Mouse (Mus musculus): ENCODE measurements around the gene Agap1.

The Agap1 gene

DNA sequence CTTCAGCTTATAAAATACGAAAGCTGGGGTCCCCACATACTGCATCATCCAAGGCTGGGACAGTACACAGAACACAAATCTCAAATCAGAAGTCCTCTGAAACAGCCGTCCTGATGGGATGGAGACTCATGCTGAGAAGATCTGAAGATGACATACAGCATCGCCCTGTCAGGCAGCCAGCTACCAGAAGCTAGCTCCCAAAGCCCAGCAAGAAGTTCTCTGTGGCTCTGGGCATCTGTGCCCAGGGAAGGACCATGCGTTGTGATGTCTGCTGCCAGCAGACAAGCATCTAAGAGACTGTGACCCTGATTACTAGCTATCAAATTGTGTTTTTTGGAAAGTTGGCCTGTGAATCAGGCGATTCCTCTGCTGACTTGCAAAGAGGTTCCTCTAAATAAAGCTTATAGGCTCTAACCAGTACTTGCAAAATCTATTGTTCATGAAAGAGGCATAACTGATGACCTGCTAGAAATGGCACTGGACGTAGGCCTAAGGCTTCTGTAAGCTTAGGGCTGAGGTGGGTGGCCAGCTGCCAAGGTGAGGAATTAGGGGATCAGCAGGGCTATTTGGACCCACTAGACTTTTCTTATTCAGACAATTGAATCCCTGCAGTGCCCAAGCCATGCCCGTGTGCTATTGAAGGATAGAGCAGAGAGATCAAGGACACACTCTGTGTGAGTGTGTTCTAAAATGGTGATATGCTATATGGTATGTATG, 121.7 kb downstream of the Agap1 start:
- in situ Hi-C loops (cut with MboI, MseI), result no loop called here

DNA sequence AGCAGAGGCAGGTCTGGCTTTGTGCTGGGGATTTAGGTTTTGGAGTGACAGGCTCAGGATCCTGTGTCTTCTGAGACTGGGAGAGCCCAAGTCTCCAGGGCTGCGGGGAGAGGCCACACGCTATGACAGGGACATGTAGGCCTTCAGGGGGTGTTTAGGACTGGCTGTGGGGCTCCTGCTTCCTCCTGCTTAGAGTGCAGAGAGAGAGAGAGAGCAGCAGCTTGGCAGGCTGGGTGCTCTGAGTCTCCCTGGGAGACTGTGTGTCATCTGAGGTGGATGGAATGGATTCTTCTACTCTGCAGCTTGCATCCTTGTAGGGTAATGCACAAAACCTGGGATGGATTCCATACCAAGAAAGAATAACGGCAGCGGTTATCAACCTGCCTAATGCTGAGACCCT, 122.4 kb downstream of the Agap1 start:
- in situ Hi-C loops (cut with MboI, MseI), result no loop called here

DNA sequence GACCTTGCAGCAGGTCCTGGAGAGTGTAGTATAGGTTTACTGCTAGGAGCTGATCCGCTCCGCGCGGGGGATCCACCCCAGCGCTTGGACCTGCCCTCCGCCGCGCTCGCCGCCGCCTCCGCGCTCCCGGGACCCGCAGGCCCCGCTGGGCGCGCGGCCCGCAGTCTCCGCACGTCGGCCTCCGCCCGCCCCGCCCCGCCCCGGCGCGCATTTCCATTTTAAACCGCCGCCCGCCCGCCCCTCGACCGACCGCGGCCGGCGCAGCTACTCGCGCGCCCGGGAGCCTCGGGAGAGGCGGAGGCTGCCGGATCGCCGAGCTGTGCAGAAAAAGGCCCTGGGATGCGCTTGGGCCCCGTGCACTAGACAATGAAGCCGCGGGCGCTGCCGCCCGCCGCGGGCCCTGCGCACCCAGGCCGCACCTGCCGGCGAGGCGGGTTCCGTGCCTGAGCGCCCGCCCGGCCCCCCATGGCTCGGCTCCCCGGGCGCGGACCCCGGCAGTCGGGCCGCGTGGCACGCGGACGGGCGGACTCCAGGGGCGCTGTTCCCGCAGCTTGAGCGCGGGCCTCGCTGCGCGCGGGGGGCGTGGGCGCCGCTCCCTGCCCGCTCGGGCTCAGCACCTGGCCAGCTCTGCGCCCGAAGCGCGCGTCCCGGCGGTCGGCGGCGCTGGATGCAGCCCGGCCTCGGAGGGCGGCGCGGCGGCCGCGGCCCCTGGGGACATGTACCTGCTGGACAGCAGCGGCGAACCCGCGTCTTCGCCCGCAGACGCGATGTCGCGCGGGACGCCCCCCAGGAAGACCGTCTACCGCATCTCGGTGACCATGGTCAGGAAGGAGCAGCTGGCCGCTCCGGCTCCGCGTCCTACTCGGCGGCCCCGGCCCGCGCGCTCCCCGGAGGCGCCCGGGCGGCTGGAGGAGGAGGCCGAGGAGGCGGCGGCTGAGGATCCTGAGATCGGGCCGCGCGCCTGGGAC, 125.7 kb downstream of the Agap1 start:
- in situ Hi-C loops (cut with MboI, MseI), result no loop called here

DNA sequence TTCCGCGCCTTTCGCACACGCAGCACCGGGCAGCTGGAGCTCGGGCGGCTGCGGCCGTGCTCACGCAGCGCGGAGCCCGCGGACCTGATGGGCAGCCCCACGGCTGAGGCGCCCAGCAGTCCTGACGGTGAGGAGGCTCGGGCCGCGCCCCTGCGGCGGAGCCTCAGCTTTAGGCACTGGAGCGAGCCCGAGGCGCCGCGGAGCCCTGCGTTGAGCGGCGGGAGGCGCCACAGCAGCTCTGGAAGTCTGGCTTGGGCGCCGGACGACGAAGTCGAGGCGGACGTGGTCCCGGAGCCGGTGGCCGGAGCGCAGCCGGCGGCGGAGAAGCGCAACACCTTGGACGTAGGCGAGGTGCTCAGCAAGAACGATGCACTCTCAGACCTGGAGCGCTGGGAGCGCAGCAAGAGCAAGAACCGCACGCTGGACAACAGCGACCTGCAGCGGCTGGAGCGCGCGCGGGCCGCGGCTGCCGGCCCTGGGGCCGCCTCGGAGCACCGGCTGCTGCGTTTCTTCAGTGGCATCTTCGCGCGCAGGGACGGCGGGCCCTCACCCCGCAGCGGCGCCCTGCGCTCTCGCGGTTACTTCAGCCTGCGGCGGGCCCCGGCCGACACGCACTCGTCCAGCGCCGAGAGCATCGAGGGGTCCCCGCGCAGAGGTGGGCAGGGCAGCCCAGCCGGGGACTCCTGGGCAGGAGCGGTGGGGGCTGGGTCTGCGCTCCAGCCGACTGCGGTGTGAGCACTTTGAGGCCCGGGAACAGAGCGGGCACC, 126.6 kb downstream of the Agap1 start:
- in situ Hi-C loops (cut with MboI, MseI), result no loop called here

- in situ Hi-C loops (cut with MboI, MseI), result no loop called here
These were observed 127.1 kb downstream of the Agap1 start for GRCm38 (mm10) chr1:89581766-89582125.

DNA sequence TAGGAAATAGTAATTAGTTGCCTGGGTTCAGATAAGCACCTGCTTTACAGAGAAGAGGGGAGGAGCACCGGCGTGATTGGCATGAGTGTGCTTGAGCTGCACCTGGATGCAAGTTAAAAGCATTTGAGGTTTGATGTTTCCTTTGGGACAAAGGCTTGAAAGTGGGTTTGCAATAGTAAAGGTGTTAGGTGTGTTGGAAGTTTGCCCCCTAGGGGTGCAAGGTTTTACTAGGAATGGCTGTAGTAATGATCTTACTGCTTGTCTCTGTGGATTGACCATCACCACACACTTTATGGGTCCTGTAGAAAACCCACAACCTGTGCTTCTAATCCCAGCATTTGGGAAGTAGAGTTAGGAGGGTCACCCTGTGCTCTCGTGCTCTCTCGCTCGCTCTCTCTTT, 128.8 kb downstream of the Agap1 start:
- in situ Hi-C loops (cut with MboI, MseI), result no loop called here

DNA sequence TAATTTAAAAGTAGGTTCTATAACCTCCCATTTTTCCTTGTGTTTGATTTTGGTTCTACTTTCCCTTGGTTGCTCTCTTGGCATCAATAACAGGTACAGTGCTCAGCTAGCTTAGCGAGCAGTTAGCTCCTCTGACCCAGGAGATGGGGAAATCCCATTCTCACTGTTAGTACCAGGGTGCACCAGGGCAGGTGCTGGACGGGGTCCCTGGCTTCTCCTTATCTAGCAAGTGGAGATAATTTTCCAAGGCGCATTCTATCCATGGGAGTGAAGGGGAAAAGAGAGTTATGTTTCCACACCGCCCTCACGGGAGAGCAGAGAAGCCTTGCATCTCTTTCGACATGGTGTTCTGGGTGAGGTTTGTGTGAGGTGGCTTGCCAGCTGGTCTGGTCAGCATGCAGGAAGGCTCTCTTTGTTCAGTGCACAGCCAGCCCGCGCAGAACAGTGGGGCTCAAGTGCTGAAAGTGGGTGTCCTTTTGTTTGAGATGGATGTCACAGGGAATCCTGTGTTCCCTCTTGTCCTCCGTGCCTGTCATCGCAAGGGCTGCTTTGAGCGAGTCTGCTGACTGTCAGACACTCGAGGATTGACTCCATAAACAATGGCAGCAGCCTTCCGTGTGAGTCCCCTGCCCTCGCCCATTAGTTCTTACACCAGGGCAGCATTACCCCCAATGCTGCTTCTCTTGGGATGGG, 132.5 kb downstream of the Agap1 start:
- in situ Hi-C loops (cut with MboI, MseI), result no loop called here

DNA sequence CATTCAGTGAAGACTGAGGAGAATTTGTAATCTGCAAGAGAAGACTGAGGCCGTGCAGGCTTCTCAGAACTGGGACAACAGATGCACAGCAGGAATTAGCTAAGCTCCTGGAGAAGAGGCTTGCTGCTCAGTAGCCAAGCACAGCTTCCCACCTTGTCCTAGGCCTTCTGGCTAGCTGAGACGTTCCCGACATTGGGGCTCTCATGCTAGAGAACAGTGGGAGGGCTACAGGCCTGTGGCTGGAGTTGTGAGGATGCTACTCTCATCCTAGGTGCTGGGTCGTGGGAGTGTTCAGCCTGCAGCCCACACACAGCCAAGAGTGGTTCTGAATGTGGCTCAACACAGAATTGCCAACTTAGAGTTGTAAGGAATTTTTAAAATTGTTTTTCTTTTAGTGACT, 133.5 kb downstream of the Agap1 start:
- in situ Hi-C loops (cut with MboI, MseI), result no loop called here

GRCm38 (mm10) chr1:89590994-89591393, 136.4 kb downstream of the Agap1 start:
- in situ Hi-C loops (cut with MboI, MseI), result no loop called here

DNA sequence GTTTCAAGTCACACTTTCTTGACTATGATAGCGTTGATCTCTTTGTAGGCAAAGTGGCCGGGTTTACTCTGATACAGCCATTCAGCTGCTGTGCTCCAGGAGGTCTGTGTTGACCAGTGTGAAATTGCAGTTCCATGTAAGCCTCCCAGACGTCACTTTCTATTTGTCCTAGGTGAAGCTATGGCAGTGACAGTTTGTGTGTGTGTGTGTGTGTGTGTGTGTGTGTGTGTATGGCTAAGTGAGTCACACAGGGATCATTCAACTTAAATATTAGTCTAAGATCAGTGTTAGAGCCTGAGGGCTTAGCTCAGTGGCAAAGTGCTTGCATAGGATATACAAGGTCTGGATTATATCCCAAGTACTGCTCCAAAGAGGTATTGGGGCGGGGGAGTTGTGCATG, 138.6 kb downstream of the Agap1 start:
- in situ Hi-C loops (cut with MboI, MseI), result no loop called here

GRCm38 (mm10) chr1:89594999-89595398, 140.4 kb downstream of the Agap1 start:
- in situ Hi-C loops (cut with MboI, MseI), result no loop called here

DNA sequence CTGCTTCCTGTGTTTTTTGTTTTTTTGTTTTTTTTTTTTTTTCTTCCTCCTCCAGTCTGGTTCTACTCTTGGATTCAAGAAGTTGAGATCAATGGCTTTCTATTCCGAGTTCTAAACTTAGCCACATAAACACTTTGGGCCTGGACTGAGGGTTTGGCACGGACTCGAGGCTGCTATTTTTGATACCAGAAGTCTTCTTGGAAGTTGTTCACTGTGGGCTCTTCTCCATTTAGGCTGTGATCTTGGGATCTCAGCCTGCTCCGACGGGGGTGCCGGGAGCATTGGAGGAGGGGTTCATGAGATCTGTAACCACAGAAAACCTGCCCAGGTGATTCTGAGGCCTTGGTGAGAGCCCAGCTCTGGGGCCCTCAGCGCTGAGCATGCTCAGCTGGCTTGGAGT, 140.8 kb downstream of the Agap1 start:
- in situ Hi-C loops (cut with MboI, MseI), result no loop called here

- in situ Hi-C loops (cut with MboI, MseI), result no loop called here
These were observed 141.6 kb downstream of the Agap1 start for GRCm38 (mm10) chr1:89596223-89596622.

DNA sequence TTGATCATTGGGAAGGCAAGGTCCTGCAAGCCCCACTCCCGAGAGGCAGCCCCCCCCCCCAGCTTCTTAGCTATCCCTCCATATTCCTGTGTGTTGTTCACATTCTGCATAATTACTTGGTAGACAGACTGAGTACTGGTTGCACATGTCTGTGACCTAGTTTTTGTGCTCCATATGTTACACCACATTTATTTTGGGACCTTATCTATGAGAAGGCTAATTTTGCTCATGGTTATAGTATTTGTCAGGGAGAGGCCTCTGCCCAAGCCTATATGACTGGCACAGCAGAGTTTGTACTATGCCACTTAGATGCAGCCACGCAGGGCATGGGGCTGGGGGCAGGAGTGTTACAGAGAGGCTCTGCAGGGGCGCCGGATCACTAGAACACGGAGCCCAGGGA, 144.3 kb downstream of the Agap1 start:
- in situ Hi-C loops (cut with MboI, MseI), result no loop called here

GRCm38 (mm10) chr1:89599983-89600741, 145.6 kb downstream of the Agap1 start:
- in situ Hi-C loops (cut with MboI, MseI), result no loop called here

- in situ Hi-C loops (cut with MboI, MseI), result no loop called here
These were observed 146.7 kb downstream of the Agap1 start for GRCm38 (mm10) chr1:89601349-89601748.

- in situ Hi-C loops (cut with MboI, MseI), result no loop called here
These were observed 148.3 kb downstream of the Agap1 start for GRCm38 (mm10) chr1:89602879-89603278.

GRCm38 (mm10) chr1:89606612-89607011, 152.0 kb downstream of the Agap1 start:
- in situ Hi-C loops (cut with MboI, MseI), result no loop called here

DNA sequence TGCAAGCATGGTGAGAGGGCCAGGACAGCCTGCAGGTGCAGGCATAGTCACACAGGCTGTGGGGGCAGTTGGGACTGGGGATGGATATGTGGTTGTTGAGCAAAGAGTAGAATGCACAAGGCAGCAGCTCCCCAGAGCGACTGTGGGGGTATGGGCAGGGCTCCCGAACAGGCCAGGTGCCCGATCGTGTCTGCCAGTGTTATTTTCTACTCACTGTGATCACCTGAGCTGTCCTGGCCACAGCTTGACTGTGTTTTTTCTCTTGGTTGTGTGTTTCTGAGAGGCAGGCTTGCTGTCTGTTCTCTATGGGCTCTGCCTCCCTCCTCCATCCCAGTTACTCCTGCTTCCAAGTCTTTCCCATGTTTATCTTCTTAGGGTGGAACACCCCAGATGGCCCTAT, 154.2 kb downstream of the Agap1 start:
- in situ Hi-C loops (cut with MboI, MseI), result no loop called here

DNA sequence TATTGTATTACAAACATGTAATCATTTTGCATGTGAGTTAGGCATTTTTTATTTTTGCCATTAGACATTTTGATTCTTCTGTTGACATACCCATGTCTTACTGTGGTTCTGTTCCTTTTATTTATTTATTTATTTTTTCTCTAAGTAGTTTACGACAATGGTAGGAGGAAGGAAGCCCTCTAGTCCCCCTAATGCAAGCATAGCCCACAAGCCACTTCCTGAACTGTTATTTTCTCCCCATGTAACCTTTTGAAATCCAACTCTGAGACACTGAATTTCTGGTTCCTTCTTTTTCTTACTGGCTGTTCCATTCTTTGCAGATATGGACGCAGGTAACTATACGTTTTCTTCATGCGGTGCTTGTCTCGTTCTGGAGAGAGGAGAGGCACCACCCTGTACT, 155.4 kb downstream of the Agap1 start:
- in situ Hi-C loops (cut with MboI, MseI), result loop anchor here (10.0 kb wide), 1 partner anchor 1425 kb away; no protein-coding TSS in a partner anchor

- in situ Hi-C loops (cut with MboI, MseI), result loop anchor here (10.0 kb wide), 1 partner anchor 1427 kb away; no protein-coding TSS in a partner anchor
These were observed 156.9 kb downstream of the Agap1 start for GRCm38 (mm10) chr1:89611521-89611920.

Measured in T-helper 1 cell (primary cell).